Mouse (Mus musculus) ES-Bruce4 (cell line): ENCODE data around the gene Pim3. TPM values are rescaled to one million over a fixed set of nuclear protein-coding genes. Genes with fewer than 3 reads are reported as not detected.

Source experiments
- H3K27ac ChIP-seq: 2 replicates; pipeline ENCODE4 v1.5.1; 2012; ENCODE audit warnings: low read length, inconsistent platforms; ENCODE audit not compliant: insufficient read depth
- H3K27me3 ChIP-seq: 2 replicates; pipeline ENCODE4 v1.6.1; 2012; ENCODE audit warnings: mild to moderate bottlenecking, low read length, inconsistent platforms; ENCODE audit not compliant: control insufficient read depth, poor library complexity, insufficient read depth, severe bottlenecking
- H3K36me3 ChIP-seq: 2 replicates; pipeline ENCODE4 v1.6.1; 2012; ENCODE audit warnings: inconsistent platforms, mild to moderate bottlenecking, low read length, moderate library complexity; ENCODE audit not compliant: control insufficient read depth, poor library complexity, insufficient read depth, severe bottlenecking
- H3K4me1 ChIP-seq: one replicate; pipeline ENCODE4 v1.8.1; 2011; ENCODE audit warnings: low read length; ENCODE audit not compliant: control insufficient read depth, insufficient read depth
- H3K4me3 ChIP-seq: 2 replicates; pipeline ENCODE4 v1.5.1; 2011; ENCODE audit warnings: low read depth, mild to moderate bottlenecking, low read length
- H3K9ac ChIP-seq: 2 replicates; pipeline ENCODE4 v1.6.1; 2012; ENCODE audit warnings: low read depth, mild to moderate bottlenecking, inconsistent platforms; ENCODE audit not compliant: poor library complexity, severe bottlenecking
- H3K9me3 ChIP-seq: replicated peaks from 2 replicates; pipeline ENCODE4 v1.6.1; 2012; ENCODE audit warnings: mild to moderate bottlenecking, low read length, inconsistent platforms; ENCODE audit not compliant: control insufficient read depth, poor library complexity, insufficient read depth, severe bottlenecking
- CTCF ChIP-seq: IDR thresholded peaks from one replicate; pipeline ENCODE4 v1.8.1; 2011; ENCODE audit warnings: low read depth, low read length
- EP300 ChIP-seq: IDR thresholded peaks from 2 replicates; pipeline ENCODE4 v1.6.1; 2011; ENCODE audit warnings: low read depth, low read length; ENCODE audit not compliant: insufficient read depth
- POLR2A ChIP-seq: IDR thresholded peaks from one replicate; pipeline ENCODE4 v1.8.1; 2011; ENCODE audit warnings: low read length; ENCODE audit not compliant: insufficient read depth
- polyA plus RNA-seq: library from polyadenylated mRNA; stranded (reverse); fragments of >200 nt; gene quantifications from 2 replicates; pipeline ENCODE4 v1.2.4, GENCODE M21; 2011; ENCODE audit warnings: low read depth; ENCODE audit not compliant: missing spikeins, insufficient read depth, insufficient read length

Pim3 gene
- polyA plus RNA-seq, 1 experiment = 128 TPM

GRCm38 (mm10) chr15:88848661-88849060 is 13.3 kb upstream of the Pim3 start:
- Histone ChIP-seq H3K9ac (no peak overlapping the region), H3K27me3 (no peaks in the 10 kb centered on the region), H3K36me3 (no peaks in the 10 kb centered on the region), H3K4me1 (peaks cover 4% of the 10 kb centered on the region), H3K27ac (no peak overlapping the region), H3K4me3 (no peak overlapping the region), H3K9me3 (no peaks in the 10 kb centered on the region)
- TF ChIP-seq CTCF (no peak), EP300 (no peak), POLR2A (no peak)

GRCm38 (mm10) chr15:88849621-88850020 is 12.4 kb upstream of the Pim3 start:
- H3K36me3 ChIP-seq = no peaks in the 10 kb centered on the region
- H3K9me3 ChIP-seq = no peaks in the 10 kb centered on the region
- no peak overlapping the region for H3K9ac ChIP-seq
- H3K4me3 ChIP-seq = no peak overlapping the region
- H3K4me1 ChIP-seq = peaks cover 8% of the 10 kb centered on the region
- H3K27me3 ChIP-seq = no peaks in the 10 kb centered on the region
- no peak overlapping the region for H3K27ac ChIP-seq
- TF ChIP-seq EP300 (no peak), CTCF (no peak), POLR2A (no peak)

GRCm38 (mm10) chr15:88850146-88850826 is 11.7 kb upstream of the Pim3 start:
- Histone ChIP-seq H3K9ac (no peak overlapping the region), H3K27ac (no peak overlapping the region), H3K36me3 (no peaks in the 10 kb centered on the region), H3K4me3 (no peak overlapping the region), H3K27me3 (no peaks in the 10 kb centered on the region), H3K4me1 (peaks cover 11% of the 10 kb centered on the region), H3K9me3 (no peaks in the 10 kb centered on the region)
- TF ChIP-seq EP300 = no peak
- TF ChIP-seq CTCF = no peak
- TF ChIP-seq POLR2A = no peak

GRCm38 (mm10) chr15:88851076-88851475 is 10.9 kb upstream of the Pim3 start:
- Histone ChIP-seq H3K27ac (no peak overlapping the region), H3K4me1 (peaks cover 14% of the 10 kb centered on the region), H3K9me3 (no peaks in the 10 kb centered on the region), H3K9ac (no peak overlapping the region), H3K4me3 (no peak overlapping the region), H3K27me3 (no peaks in the 10 kb centered on the region), H3K36me3 (no peaks in the 10 kb centered on the region)
- no peak for TF ChIP-seq POLR2A
- no peak for TF ChIP-seq EP300
- TF ChIP-seq CTCF = no peak

GRCm38 (mm10) chr15:88851507-88852149 is 10.4 kb upstream of the Pim3 start:
- Histone ChIP-seq H3K27me3 (no peaks in the 10 kb centered on the region), H3K9me3 (no peaks in the 10 kb centered on the region), H3K36me3 (no peaks in the 10 kb centered on the region), H3K27ac (no peak overlapping the region), H3K9ac (no peak overlapping the region), H3K4me1 (peaks cover 14% of the 10 kb centered on the region), H3K4me3 (no peak overlapping the region)
- TF ChIP-seq CTCF = no peak
- TF ChIP-seq POLR2A = no peak
- TF ChIP-seq EP300 = no peak

- H3K36me3 ChIP-seq = no peaks in the 10 kb centered on the region
- TF ChIP-seq CTCF = no peak
- TF ChIP-seq EP300 = no peak
- no peak for TF ChIP-seq POLR2A
Observed at GRCm38 (mm10) chr15:88853106-88853505, 8.9 kb upstream of the Pim3 start.

More at GRCm38 (mm10) chr15:88853106-88853505, 8.9 kb upstream of the Pim3 start:
- H3K4me3 ChIP-seq = no peak overlapping the region
- no peaks in the 10 kb centered on the region for H3K9me3 ChIP-seq
- peaks cover 14% of the 10 kb centered on the region for H3K4me1 ChIP-seq
- no peak overlapping the region for H3K9ac ChIP-seq
- peak overlapping the region; percentile 16; the same call in 1 of the 2 replicates for H3K27ac ChIP-seq
- H3K27me3 ChIP-seq = no peaks in the 10 kb centered on the region
